Comparison of ENCODE assay signal across 8 mouse cellular contexts in the genomic region with DNA sequence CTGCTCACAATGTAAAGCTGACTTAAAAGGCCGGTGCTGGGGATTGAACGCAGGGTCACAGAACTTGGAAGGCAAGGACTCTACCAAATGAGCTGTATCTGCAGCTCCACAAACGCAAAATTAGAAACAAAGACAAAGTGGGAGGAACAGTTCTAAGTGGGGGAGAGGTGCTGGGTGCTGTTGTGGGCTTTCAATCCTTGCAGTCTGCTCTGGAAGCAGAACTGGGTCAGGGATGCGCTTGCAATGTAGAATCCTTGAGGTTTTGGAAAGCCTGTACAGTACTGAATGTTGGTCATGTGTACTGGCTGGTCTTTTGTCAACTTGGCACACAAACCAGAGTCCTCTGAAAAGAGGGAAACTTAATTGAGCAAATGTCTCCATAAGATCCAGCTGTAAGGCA. TPM values are rescaled to one million over a fixed set of nuclear protein-coding genes. Genes with fewer than 3 reads are reported as not detected.
DNase-seq lines count a peak whose midpoint lies in the region; ATAC-seq lines count a peak whose summit lies in the region.

No protein-coding gene starts in this region.

- peak overlapping the region; percentile 95 for H3K27ac ChIP-seq in forebrain, embryonic 15.5 days (replicated peaks)

- H3K9ac ChIP-seq in forebrain, embryonic 15.5 days (replicated peaks) = peak overlapping the region; percentile 98

- no peak for ATAC-seq in forebrain, embryonic 15.5 days (replicated peaks)

- H3K4me2 ChIP-seq in forebrain, embryonic 15.5 days (replicated peaks) = peak overlapping the region; percentile 58

- peak; percentile 13 to 21 for DNase-seq in left cerebral cortex, postnatal 36 days (ENCODE audit: low spot score in 2 of 2)
- DNase-seq in left cerebral cortex, postnatal 4 days = no peak
- peak; percentile 72 for DNase-seq in adrenal gland, postnatal 14 days
- DNase-seq in mesoderm, embryonic 11.5 days (ENCODE audit: low read depth, low spot score) = peak; percentile 11
- DNase-seq in urinary bladder, postnatal 10 days (ENCODE audit: low spot score) = no peak
- DNase-seq in kidney, postnatal 25 days = no peak
- no peak for DNase-seq in cerebellum, postnatal 10 days

- H3K36me3 ChIP-seq in forebrain, embryonic 15.5 days = peaks cover 12% of the 10 kb centered on the region

- H3K9me3 ChIP-seq in forebrain, embryonic 15.5 days = no peaks in the 10 kb centered on the region

- WGBS in forebrain, embryonic 15.5 days = 3% methylated on average over 4 of the region's 4 CpGs

- H3K4me3 ChIP-seq in forebrain, embryonic 15.5 days = peak overlapping the region; percentile 95

- intact Hi-C loops in left cerebral cortex, postnatal 36 days (cut with DNase I) = no loop called here
- intact Hi-C loops in left cerebral cortex, postnatal 4 days (cut with DNase I) = loop anchor here (10.0 kb wide), 1 partner anchor 269 kb away; no protein-coding TSS in a partner anchor

- H3K4me1 ChIP-seq in forebrain, embryonic 15.5 days = peaks cover 30% of the 10 kb centered on the region

- no peaks in the 10 kb centered on the region for H3K27me3 ChIP-seq in forebrain, embryonic 15.5 days

RNA-seq across cellular contexts. Expression of gene Gm28043, which starts 0.9 kb away (rescaled TPM):
- total RNA-seq in left cerebral cortex, postnatal 36 days (2021) = 1 to 10 TPM; 3.2 to 5.4 TPM
- 1 to 10 TPM; 4.9 to 5.5 TPM for total RNA-seq in left cerebral cortex, postnatal 4 days (2021)
- 3.2 and 3.3 TPM in 2 replicates for total RNA-seq in adrenal gland, postnatal 14 days (2021)
- 2.8 and 2.9 TPM in 2 replicates for polyA plus RNA-seq in forebrain, embryonic 15.5 days (2015; fragmentation: Nextera tagmentation; extraction: Ambion mirVana)

RNA-seq across cellular contexts. Expression of gene Rnf8, which starts 1.0 kb away (rescaled TPM):
- 10 to 100 TPM; 59.2 to 72.7 TPM for total RNA-seq in left cerebral cortex, postnatal 36 days (2021)
- total RNA-seq in left cerebral cortex, postnatal 4 days (2021) = 10 to 100 TPM; 63.0 to 64.2 TPM
- total RNA-seq in adrenal gland, postnatal 14 days (2021) = 41.5 and 45.4 TPM in 2 replicates
- polyA plus RNA-seq in forebrain, embryonic 15.5 days (2015; fragmentation: Nextera tagmentation; extraction: Ambion mirVana) = 97.0 and 109 TPM in 2 replicates

RNA-seq across cellular contexts. Expression of gene Cmtr1, which starts 44.8 kb away (rescaled TPM):
- 100 to 1,000 TPM; 112 to 125 TPM for total RNA-seq in left cerebral cortex, postnatal 36 days (2021)
- total RNA-seq in left cerebral cortex, postnatal 4 days (2021) = 10 to 100 TPM; 81.9 to 85.9 TPM
- total RNA-seq in adrenal gland, postnatal 14 days (2021) = 70.7 and 71.6 TPM in 2 replicates
- 144 and 155 TPM in 2 replicates for polyA plus RNA-seq in forebrain, embryonic 15.5 days (2015; fragmentation: Nextera tagmentation; extraction: Ambion mirVana)

Comparison
In these comparisons a context has a peak if more than half of its experiments do, and no peak if none do; other contexts are left out.
1. DNase-seq: peak in left cerebral cortex, postnatal 36 days (2 of 2), adrenal gland, postnatal 14 days (single experiment) and mesoderm, embryonic 11.5 days (single experiment); none in left cerebral cortex, postnatal 4 days (single experiment), urinary bladder, postnatal 10 days (single experiment), kidney, postnatal 25 days (0 of 2) and cerebellum, postnatal 10 days (0 of 2).